Mouse (Mus musculus): ENCODE data around the gene Gltpd2.
"Not testable (repeated sequence)": the region's sequence is repeated elsewhere in the genome, so short reads cannot be mapped to it uniquely, and the experiment has no call there.

The Gltpd2 gene

DNA sequence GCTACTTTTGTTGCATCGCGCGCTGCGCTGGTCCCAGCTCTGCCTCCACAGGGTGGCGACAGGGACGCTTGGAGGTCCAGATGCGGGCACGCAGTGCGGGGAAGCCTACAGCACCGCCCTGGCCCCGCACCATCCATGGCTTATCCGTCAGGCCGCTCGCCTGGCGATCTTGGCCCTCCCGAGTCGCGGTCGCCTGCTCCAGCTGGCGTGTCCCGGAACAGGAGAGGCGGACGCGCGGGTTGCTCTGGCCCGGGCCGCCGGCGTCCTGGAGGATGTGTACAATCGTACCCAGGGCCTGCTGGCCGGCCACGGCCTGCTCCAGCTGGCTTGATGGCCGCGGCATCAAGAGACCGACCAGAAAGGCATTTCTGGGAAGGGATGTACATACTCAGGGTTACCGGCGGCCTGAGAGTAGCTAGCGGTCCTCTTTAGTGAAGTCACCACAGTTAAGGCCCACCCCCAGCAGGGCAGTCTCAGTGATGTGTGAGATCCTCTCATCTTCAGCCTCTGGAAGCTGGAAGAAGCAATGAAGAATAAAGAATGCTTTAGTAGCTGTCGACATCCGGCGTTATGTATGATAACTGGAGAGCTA is 1.3 kb downstream of the Gltpd2 start:
- DNase-seq = no peak

- not testable (repeated sequence) for DNase-seq
Observed at GRCm38 (mm10) chr11:70523306-70523989, 4.5 kb downstream of the Gltpd2 start.

DNA sequence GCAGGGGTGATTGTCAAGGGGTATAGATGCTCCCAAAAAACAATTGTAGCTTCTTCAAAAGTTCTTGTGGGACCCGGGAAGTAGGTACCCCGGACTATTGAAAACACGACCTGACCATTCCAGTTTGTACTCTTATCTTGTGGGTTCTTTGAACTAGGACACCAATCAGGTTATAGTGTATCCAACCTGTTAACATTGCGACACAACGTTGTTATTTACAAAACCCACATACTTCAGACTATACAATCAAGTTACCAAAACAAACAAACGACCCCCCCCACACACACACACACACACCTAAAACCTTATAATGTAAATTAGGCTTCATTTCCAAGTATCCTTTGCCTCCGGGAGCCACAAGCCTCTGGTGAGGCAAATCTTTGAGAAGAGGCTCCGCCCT is 5.8 kb downstream of the Gltpd2 start:
- DNase-seq = no peak

- peak; percentile 77 to 81 for DNase-seq
Observed at GRCm38 (mm10) chr11:70525184-70525678, 6.2 kb downstream of the Gltpd2 start, which contains the start of gene Psmb6. Psmb6 (plus strand) TSS chr11:70525367.

DNA sequence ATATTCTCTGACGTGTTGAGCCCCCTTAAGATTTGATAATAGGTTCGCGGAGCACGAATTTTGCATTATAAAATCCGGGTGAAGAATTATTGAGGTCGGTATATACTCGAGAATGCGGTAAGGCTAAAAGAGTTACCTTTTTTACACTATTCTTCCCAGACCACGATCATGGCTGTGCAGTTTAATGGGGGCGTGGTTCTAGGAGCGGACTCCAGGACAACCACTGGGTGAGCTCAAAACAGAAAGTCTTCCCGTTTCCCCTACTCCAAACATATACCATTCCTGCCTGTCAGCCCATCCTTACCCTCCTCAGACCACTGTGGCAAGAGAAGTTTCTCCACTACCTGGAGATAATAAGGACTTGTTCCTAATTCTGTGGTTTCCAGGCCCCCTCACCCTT is 6.7 kb downstream of the Gltpd2 start:
- DNase-seq = no peak

GRCm38 (mm10) chr11:70526211-70526610 is 7.2 kb downstream of the Gltpd2 start:
- no peak for DNase-seq

DNA sequence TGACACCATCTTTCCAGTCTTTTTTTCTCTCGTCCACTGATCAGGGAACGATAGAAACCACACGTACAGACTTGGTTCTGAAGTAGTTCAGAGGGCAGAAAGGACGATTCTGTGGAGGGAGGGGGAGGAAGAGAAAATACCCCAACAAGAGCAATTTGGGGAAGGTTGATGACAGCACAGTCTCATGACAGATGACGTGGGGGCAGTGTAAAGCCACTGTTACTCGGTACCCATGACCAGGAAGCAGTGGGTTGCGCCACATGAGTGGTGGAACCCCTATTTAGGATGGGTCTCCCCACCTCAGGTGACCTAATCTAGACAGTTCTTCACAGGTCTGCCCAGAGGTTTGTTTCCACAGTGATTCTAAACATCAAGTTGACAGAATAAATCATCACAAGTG is 9.6 kb downstream of the Gltpd2 start:
- DNase-seq = no peak

GRCm38 (mm10) chr11:70531065-70531464 is 12.1 kb downstream of the Gltpd2 start:
- not testable (repeated sequence) for DNase-seq

- DNase-seq = no peak
Observed at GRCm38 (mm10) chr11:70532839-70533238, 13.8 kb downstream of the Gltpd2 start, which contains the start of gene Gm40193. Gm40193 (minus strand) TSS chr11:70532939.

GRCm38 (mm10) chr11:70539423-70539822 is 20.4 kb downstream of the Gltpd2 start:
- no peak for DNase-seq

DNA sequence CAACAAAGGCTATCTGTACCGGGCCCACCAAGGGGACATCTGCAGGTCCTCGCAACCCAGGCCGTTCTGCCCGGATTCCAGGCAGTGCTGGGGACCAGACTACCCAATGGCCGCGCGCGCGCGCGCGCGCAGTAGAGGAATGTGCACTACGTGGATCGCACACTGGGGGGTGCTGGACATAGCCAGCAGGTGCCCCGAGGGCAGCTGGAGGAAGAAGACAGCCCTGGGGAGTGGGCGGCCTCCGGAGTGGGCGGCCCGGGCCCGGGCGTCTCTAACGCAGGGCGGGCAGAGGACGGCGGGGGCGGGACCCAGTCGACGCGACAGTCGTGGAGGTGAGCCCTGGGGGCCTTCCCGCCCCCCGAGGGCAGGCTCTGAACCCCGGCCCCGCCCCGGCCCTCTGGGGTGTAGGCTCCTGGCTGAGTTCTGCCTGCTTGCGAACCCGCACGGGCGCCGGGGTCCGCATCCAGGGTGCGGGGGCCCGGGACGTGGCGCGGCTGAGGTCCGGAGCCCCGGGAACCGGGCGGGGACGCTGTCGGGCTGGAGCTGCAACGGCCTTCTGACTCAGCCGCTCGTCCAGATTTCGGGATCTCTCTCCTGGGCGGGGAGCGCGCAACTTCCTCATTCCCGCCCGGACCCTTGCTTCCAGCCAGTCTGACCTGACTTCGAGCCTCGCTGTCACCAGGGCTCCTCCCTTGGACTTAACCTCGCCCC is 21.0 kb downstream of the Gltpd2 start, which contains the start of gene Pld2:
Pld2 (plus strand) TSS at position 188 of the 711 bp plus-strand sequence.
- DNase-seq = peak; percentile 83

DNA sequence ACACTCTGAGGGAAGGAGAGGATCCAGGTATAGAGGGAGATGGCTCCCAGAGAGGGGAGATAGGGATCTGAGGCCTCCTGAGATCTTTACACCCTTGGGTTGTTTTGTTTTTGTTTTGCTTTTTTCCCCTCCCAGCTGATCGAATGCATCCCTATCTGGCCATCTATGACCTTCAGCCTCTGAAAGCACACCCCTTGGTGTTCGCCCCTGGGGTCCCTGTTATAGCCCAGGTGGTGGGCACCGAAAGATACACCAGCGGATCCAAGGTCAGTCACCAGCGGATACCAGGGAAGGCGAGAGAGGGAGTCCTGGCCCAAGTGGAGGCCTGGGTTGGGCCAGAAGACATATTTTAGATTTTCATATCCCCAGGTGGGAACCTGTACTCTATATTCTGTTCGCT is 21.9 kb downstream of the Gltpd2 start:
- no peak for DNase-seq

DNA sequence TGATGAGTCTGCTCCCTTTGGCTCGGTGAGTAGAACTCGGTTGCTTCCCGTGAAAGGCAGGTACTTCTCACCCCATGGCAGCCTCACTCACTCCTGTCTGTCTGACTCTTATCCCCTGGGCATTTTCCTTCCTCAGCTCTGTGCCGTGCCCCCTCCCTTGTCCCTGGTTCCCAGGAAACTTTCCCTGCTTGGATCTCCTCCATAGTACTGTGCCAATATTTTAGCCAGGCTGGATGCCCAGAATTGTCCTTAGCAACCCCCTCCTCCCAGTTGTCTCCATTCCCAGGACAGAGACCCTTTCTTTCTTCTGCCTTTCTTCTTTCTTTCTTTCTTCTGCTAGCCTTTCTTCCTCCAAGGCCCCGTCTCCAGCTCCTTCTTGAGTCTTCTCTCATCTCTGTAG is 22.4 kb downstream of the Gltpd2 start:
- DNase-seq = no peak

- DNase-seq = no peak
Observed at GRCm38 (mm10) chr11:70544496-70544895, 25.5 kb downstream of the Gltpd2 start.

- no peak for DNase-seq
Observed at GRCm38 (mm10) chr11:70551526-70551925, 32.5 kb downstream of the Gltpd2 start.

DNA sequence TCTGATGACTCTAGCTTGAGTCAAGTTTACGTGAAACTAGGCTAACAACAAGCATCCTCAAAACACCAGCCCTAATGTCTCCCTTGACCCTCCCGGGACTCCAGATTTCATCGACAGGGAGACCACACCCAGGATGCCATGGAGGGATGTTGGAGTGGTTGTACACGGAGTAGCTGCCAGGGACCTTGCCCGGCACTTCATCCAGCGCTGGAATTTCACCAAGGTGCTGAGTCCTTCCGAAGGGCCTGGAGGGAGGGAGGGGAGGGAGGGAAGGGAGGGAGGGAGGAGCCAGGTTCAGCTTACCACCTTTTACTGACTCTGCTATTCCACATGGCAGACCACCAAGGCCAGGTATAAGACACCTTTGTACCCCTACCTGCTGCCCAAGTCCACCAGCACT is 34.9 kb downstream of the Gltpd2 start:
- no peak for DNase-seq

GRCm38 (mm10) chr11:70557545-70557944 is 38.5 kb downstream of the Gltpd2 start:
- no peak for DNase-seq

GRCm38 (mm10) chr11:70561937-70562286 is 42.9 kb downstream of the Gltpd2 start:
- DNase-seq = no peak

DNA sequence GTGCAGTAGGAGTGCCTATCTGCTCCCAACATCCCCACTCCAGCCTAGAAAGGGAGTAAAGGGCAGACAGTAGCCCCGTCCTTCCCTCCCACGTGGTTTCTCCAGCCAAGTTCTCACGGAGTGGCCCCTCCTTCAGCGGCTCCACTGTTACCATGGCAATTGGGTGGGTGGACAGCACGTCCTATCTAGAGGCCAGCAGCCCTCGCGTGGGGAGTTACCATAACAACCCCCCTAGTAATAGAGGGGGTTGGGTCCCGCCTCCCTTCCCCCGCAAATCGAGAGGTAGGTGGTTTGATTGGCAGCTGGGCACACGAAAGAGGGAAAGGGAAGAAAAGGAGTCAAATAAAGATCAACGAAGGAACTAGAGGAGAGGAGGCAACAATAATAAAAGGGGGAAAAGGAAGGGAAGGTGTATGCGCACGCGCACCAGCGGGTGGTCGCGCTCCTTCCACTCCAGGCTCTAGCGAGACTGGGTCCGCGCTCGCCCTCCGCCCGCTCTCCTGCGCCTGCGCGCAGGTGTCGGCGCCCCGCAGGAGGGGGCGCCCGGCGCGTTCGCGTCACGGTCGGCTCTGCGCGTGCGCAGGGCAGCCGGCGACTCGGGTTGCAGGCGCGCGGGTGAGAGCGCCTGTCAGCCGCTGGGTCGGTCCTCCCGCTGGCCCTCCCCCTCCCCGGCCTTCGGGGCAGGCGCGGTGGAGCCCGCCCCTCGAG is 43.4 kb downstream of the Gltpd2 start, which contains the start of gene Mink1:
Mink1 (plus strand) TSS at position 595 of the 708 bp plus-strand sequence.
- peak; percentile 82 to 87 for DNase-seq

- no peak for DNase-seq
Observed at GRCm38 (mm10) chr11:70562995-70563469, 44.0 kb downstream of the Gltpd2 start.

DNA sequence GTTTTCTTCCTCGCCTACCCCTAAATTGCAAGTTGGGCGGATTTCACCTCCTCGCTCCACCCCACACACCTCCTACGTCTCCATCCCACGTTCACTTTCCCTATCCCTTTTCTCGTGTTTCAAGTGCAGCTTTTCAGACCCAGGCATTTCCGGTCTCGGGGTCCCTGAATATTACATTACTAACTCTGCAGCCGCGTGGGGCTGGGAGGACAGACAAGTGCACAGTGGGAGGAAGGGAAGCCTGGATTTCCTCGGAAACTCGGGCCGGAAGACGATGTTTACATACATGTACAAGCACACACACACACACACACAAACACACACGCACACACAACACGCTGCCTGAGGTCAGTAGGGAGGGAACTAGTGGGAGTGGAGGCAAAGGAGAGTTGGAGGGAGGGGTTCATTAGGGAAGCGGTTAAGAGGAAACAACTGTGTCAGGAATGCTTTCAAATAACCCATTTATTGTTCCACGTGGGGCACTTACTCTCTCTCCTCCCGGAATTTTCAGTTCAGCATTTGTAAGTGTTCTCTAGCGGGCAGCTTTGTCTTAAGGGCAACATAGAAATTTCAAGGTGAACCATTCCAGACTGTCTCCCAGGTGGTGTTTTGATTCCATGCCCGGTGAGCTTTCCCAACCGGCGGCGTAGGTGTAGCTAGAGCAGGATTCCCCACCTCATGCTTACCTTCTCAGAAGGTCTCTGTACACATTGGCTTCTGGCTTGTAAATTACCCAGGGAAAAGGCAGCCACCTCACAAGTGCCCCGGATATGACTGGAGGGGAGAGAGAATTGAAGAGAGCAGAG is 44.7 kb downstream of the Gltpd2 start:
- DNase-seq = peak in 1 of 2 experiments; percentile 17

Data from spleen, adult 18-20 months (tissue).